Mouse (Mus musculus) E14TG2a.4 (cell line): ENCODE results near the gene Dll4.

Experiments used
- CTCF ChIP-seq: conservative IDR thresholded peaks from 2 replicates; pipeline ENCODE4 v1.5.1; 2014; ENCODE audit warnings: low read length
- NANOG ChIP-seq: IDR thresholded peaks from 2 replicates; pipeline ENCODE4 v1.6.1; 2014; ENCODE audit warnings: borderline replicate concordance, low read length, mixed read lengths
- POU5F1 ChIP-seq: IDR thresholded peaks from 2 replicates; pipeline ENCODE4 v1.6.1; 2014; ENCODE audit warnings: low read length, borderline replicate concordance

GRCm38 (mm10) chr2:119344537-119345138, 19.1 kb downstream of the Dll4 start:
- TF ChIP-seq CTCF = no peak
- TF ChIP-seq NANOG = no peak
- TF ChIP-seq POU5F1 = no peak
